Mouse (Mus musculus) lung, embryonic 15.5 days (tissue): Measurements from ENCODE around the gene Tiam2. TPM values are rescaled to one million over a fixed set of nuclear protein-coding genes. Genes with fewer than 3 reads are reported as not detected.
"Not testable (repeated sequence)": the region's sequence is repeated elsewhere in the genome, so short reads cannot be mapped to it uniquely, and the experiment has no call there.

Experiments
- ATAC-seq: fragments of 200-750 bp; cut with Nextera tagmentation; 2 replicates; pipeline ENCODE4 v1.8.0; 2017; ENCODE audit warnings: moderate number of reproducible peaks, borderline replicate concordance; ENCODE audit not compliant: low FRiP score, low TSS enrichment; ENCODE audit errors: extremely low read depth
- H3K27ac ChIP-seq: fragments of 300-500 bp; sonication (generic); 2 replicates; pipeline ENCODE4 v1.5.1; 2015; ENCODE audit warnings: moderate library complexity, mild to moderate bottlenecking, inconsistent platforms
- H3K27me3 ChIP-seq: fragments of 300-500 bp; sonication (generic); 2 replicates; pipeline ENCODE4 v1.6.1; 2015; ENCODE audit warnings: inconsistent platforms
- H3K36me3 ChIP-seq: fragments of 300-500 bp; sonication (generic); 2 replicates; pipeline ENCODE4 v1.6.1; 2015; ENCODE audit warnings: inconsistent platforms
- H3K4me1 ChIP-seq: fragments of 300-500 bp; sonication (generic); 2 replicates; pipeline ENCODE4 v1.6.1; 2015; ENCODE audit warnings: inconsistent platforms
- H3K4me2 ChIP-seq: fragments of 300-500 bp; sonication (generic); 2 replicates; pipeline ENCODE4 v1.6.1; 2015; ENCODE audit warnings: inconsistent platforms, mild to moderate bottlenecking, moderate library complexity
- H3K4me3 ChIP-seq: fragments of 300-500 bp; sonication (generic); 2 replicates; pipeline ENCODE4 v1.5.1; 2015; ENCODE audit warnings: mild to moderate bottlenecking, inconsistent platforms
- H3K9ac ChIP-seq: fragments of 300-500 bp; sonication (generic); 2 replicates; pipeline ENCODE4 v1.6.1; 2015; ENCODE audit warnings: inconsistent platforms
- H3K9me3 ChIP-seq: fragments of 300-500 bp; sonication (generic); 2 replicates; pipeline ENCODE4 v1.6.1; 2016; ENCODE audit warnings: inconsistent platforms
- WGBS: fragments of 180-500 bp; shearing (Covaris S2); methylation state at CpG from one replicate; pipeline ENCODE4 v1.1.7; 2015; 5-methylcytosine and 5-hydroxymethylcytosine counted together
- polyA plus RNA-seq: library from polyadenylated mRNA; unstranded; fragments of >200 nt; fragmentation: Nextera tagmentation; extraction: Ambion mirVana; gene quantifications from 2 replicates; pipeline ENCODE4 v1.2.1, GENCODE M21; 2015

The Tiam2 gene
- polyA plus RNA-seq, 1 experiment from 2014 or later = 5.4 TPM

DNA sequence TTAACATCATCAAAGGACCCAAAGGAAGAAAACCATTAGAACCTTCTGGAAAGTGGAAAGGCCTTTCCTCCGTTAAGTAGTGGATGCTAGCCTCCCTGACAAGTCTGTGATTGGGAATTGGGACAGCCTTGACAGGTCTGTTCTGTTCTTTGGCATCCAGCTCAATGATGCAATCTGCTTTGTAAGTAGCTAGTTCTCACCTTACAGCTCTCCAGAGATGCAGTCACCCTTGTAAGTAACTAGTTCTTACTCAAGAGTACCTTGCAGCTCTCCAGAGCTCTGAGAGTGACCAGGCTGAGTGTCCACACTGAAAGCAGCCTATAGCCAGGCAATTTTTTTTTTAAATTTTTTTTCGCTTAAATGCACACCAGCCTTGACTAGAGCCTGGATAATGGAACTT lies 21.4 kb downstream of the Tiam2 start:
- Histone ChIP-seq H3K9ac (no peak overlapping the region), H3K27ac (no peak overlapping the region), H3K9me3 (no peaks in the 10 kb centered on the region), H3K4me2 (no peak overlapping the region), H3K27me3 (no peaks in the 10 kb centered on the region), H3K36me3 (no peaks in the 10 kb centered on the region), H3K4me3 (no peak overlapping the region), H3K4me1 (0 out of 2 replicates have a peak, but pooled peaks cover 5% of the 10 kb centered on the region)
- WGBS = 72% methylated on average over 2 of the region's 2 CpGs
- ATAC-seq = no peak

DNA sequence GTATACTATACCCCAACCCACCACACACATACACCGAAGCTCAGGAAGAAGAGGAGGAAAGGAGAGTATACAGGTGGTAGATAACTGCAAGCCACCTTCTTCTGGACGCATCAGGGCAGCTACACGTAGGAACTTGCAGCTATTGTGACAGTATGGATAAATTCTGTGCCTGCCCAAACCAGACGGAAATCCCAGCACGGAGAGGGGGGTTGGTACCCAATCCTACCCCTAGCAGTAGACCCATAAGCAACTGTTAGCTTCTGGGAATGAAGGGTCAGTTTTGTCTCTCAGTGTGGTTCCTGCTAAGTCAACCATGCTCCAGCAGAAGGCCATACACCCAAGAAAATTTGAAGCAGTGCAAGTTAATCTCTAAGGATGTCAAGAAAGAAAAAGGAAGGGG lies 23.0 kb downstream of the Tiam2 start:
- H3K27me3 ChIP-seq = no peaks in the 10 kb centered on the region
- H3K9me3 ChIP-seq = no peaks in the 10 kb centered on the region
- no peaks in the 10 kb centered on the region for H3K36me3 ChIP-seq
- no peak overlapping the region for H3K4me3 ChIP-seq
- H3K9ac ChIP-seq = no peak overlapping the region
- no peak overlapping the region for H3K27ac ChIP-seq
- H3K4me1 ChIP-seq = 0 out of 2 replicates have a peak, but pooled peaks cover 5% of the 10 kb centered on the region
- no peak overlapping the region for H3K4me2 ChIP-seq
- no peak for ATAC-seq
- WGBS = 82% methylated on average over 5 of the region's 5 CpGs

DNA sequence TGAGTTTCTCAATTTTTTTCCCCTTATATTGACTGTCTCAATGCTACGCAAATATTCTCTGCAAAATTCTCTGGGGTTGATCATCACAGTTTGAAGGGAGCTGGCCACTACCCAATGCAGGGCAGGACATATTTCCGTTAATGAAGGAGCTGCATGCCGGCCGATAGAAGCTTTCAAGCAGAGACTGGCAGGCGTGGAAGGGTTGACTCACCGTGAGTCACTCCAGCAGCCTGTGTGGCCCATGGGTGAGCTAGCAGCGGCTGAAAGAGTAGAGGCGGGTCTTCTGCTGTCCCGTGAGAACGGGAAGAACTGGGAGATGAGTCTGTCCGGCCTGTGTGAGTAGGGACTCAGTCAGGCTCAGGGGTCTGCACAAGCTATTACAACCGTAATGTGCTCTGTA lies 23.6 kb downstream of the Tiam2 start:
- no peak overlapping the region for H3K9ac ChIP-seq
- no peaks in the 10 kb centered on the region for H3K9me3 ChIP-seq
- H3K4me3 ChIP-seq = no peak overlapping the region
- H3K27me3 ChIP-seq = no peaks in the 10 kb centered on the region
- WGBS = 76% methylated on average over 12 of the region's 12 CpGs
- ATAC-seq = no peak
- H3K4me2 ChIP-seq = no peak overlapping the region
- H3K36me3 ChIP-seq = no peaks in the 10 kb centered on the region
- no peak overlapping the region for H3K27ac ChIP-seq
- H3K4me1 ChIP-seq = no peaks in the 10 kb centered on the region

DNA sequence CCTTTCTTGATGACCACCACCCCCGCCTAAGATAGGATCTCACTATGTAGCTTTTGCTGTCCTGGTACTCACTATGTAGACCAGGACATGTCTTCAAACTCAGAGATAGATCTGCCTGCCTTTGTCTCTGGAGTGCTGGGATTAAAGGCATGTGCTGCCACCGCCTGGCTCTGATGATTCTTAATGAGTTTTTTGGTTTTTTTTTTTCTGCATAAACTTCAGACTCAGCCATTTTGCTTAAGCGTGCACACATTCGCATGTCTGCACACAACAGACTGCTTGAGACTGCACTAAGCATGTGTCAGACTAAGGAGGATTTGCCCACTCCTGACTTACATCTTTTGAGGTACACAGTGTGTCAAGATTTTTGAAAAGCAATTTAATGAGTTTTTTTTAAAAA lies 24.0 kb downstream of the Tiam2 start:
- Histone ChIP-seq H3K27ac (no peak overlapping the region), H3K4me2 (no peak overlapping the region)

DNA sequence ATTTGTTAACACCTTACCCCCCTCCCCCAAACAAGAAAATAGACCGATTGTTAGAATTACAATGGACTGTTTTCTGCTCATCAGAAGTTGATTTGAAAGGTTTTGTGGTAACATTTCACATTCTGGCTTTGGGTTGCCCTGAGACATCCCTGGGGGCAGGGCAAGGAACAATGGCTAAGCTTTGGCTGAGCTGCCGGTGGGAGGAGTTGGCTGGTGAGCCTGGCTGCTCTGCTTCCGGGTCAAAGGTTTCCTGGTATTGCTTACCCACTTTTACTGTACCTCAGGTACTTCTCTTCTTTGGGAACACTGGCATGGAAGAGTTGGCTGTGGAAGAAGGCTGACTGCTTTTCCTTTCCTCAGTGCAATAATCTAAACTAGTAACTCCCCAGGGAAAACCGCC lies 25.3 kb downstream of the Tiam2 start:
- Histone ChIP-seq H3K4me3 (no peak overlapping the region), H3K9me3 (no peaks in the 10 kb centered on the region), H3K27me3 (no peaks in the 10 kb centered on the region), H3K4me2 (no peak overlapping the region), H3K36me3 (no peaks in the 10 kb centered on the region), H3K27ac (no peak overlapping the region), H3K4me1 (no peaks in the 10 kb centered on the region), H3K9ac (no peak overlapping the region)
- no peak for ATAC-seq
- WGBS = 58% methylated on average over 4 of the region's 4 CpGs

More for the DNA sequence above, 24.0 kb downstream of the Tiam2 start:
- Histone ChIP-seq H3K4me3 (no peak overlapping the region), H3K9ac (no peak overlapping the region), H3K36me3 (no peaks in the 10 kb centered on the region), H3K27me3 (no peaks in the 10 kb centered on the region), H3K4me1 (no peaks in the 10 kb centered on the region), H3K9me3 (no peaks in the 10 kb centered on the region)
- ATAC-seq = no peak
- 86% methylated on average over 4 of the region's 4 CpGs for WGBS

DNA sequence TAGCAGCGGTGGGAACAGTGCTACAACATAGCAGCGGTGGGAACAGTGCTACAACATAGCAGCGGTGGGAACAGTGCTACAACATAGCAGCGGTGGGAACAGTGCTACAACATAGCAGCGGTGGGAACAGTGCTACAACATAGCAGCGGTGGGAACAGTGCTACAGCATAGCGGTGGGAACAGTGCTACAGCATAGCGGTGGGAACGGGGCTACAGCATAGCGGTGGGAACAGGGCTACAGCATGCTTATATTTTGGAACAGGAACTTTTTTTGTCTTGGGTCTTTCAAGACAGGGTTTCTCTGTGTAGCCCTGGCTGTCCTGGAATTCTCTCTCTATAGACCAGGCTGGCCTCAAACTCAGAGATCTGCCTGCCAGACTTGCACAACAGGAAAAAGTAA lies 26.8 kb downstream of the Tiam2 start:
- H3K4me1 ChIP-seq, H3K9me3 ChIP-seq, H3K36me3 ChIP-seq, H3K27me3 ChIP-seq, H3K9ac ChIP-seq, H3K4me2 ChIP-seq, H3K27ac ChIP-seq, ATAC-seq, H3K4me3 ChIP-seq: not testable (repeated sequence)
- 93% methylated on average over 10 of the region's 10 CpGs for whole genome bisulfite sequencing

DNA sequence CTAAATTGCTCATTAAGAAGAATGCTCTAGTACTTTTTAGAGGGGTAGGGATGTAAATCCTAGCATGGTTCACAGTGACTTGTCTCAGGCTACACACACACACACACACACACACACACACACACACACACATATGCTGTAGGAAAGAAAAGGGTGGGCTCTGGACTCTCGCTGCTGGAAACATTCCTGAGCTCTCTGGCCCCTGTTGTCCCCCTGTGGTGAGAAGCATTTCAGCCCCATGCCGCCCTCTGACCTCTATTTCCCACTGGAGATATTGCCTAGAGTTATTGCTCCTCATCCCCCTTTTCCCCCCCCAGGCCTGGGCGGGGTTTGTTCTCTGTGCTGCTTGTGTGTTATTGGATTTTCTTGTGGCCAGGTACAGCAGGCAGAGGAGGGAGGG lies 28.5 kb downstream of the Tiam2 start:
- H3K9me3 ChIP-seq = no peaks in the 10 kb centered on the region
- no peaks in the 10 kb centered on the region for H3K4me1 ChIP-seq
- H3K36me3 ChIP-seq = no peaks in the 10 kb centered on the region
- H3K27me3 ChIP-seq = no peaks in the 10 kb centered on the region
- 65% methylated on average over 3 of the region's 3 CpGs for WGBS
- H3K27ac ChIP-seq = no peak overlapping the region
- H3K4me2 ChIP-seq = no peak overlapping the region
- ATAC-seq = no peak
- no peak overlapping the region for H3K9ac ChIP-seq
- H3K4me3 ChIP-seq = no peak overlapping the region

DNA sequence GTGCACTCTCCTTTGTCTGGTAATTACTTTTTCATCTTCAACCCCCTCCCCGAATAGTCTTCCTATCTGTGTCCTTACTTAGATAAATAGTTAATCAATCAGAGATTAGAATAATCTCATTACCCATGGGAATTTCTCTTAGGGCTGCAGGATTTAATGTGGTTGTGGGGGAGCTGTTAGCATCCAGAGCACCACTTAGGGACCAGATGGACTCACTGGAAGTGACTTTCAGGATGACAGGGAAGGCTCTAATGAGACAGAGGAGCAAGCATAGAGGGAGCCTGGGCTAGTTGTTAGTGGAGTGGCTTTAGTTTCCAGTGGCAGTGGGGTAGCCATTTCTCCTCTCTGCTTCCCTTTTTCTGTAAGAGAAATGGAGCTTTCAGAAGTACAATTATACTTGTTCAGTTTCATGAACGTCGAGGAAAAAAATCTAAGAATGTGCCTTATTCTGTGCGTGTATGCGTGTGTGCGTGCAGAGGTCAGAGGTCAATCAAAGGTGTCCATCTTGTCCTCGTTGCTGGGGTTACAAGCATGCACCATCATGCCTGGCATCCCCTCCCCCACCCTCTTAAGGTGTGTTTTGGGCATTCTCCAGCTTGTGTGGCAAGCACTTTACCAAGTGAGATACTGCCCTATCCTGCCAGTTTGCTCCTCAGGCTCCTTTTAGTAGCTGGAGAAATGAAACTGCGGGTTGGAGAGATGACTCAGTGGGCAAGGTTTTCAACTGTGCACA lies 30.4 kb downstream of the Tiam2 start:
- no peaks in the 10 kb centered on the region for H3K9me3 ChIP-seq
- ATAC-seq = no peak

DNA sequence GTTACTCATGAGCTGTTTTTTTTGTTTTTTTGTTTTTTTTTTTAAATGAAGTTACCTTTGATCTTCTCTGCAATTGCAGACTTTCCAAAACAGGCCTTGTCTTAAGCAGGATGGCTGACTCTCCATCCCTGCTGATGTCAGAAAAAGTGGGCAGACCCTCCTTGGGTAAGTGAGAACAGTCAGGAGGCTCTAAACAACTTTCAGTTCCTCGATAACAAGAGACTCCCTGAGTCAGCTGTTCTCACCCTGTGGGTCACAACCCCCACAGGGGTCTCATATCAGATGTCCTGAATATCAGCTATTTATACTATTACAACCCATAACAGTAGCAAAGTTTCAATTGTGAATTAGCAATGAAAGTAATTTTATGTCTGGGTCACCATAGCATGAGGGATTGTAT lies 33.9 kb downstream of the Tiam2 start:
- Histone ChIP-seq H3K4me3 (no peak overlapping the region), H3K9me3 (no peaks in the 10 kb centered on the region)
- 29% methylated on average over 1 of the region's 1 CpGs for WGBS

More for the DNA sequence above, 30.4 kb downstream of the Tiam2 start:
- Histone ChIP-seq H3K4me1 (no peaks in the 10 kb centered on the region), H3K36me3 (no peaks in the 10 kb centered on the region), H3K4me2 (no peak overlapping the region), H3K9ac (no peak overlapping the region), H3K4me3 (no peak overlapping the region), H3K27me3 (no peaks in the 10 kb centered on the region), H3K27ac (no peak overlapping the region)
- 71% methylated on average over 8 of the region's 8 CpGs for WGBS

DNA sequence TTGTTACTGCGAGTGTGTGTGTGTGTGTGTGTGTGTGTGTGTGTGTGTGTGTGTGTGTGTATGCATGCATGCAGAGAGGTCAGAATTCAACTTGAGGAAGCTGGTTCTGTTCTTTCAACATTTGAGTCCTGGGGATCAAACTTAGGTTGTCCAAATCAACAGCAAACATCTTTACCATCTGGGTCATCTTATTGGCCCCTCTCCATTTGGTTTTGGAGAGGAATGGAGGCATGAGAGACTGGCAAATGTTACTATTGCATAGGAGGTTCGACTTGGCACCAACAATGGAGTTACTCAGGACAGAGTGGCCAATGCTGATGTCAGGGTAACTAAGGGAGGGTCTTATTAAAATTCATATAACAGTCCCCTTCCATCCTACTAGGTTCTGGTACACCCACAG lies 35.4 kb downstream of the Tiam2 start:
- WGBS = 55% methylated on average over 2 of the region's 2 CpGs
- no peak overlapping the region for H3K9ac ChIP-seq
- H3K4me2 ChIP-seq = no peak overlapping the region
- H3K4me1 ChIP-seq = no peaks in the 10 kb centered on the region
- no peak overlapping the region for H3K4me3 ChIP-seq
- no peaks in the 10 kb centered on the region for H3K36me3 ChIP-seq
- no peak for ATAC-seq
- no peaks in the 10 kb centered on the region for H3K27me3 ChIP-seq
- H3K9me3 ChIP-seq = no peaks in the 10 kb centered on the region
- H3K27ac ChIP-seq = no peak overlapping the region

More for the DNA sequence above, 33.9 kb downstream of the Tiam2 start:
- no peak overlapping the region for H3K9ac ChIP-seq
- no peaks in the 10 kb centered on the region for H3K36me3 ChIP-seq
- H3K4me1 ChIP-seq = no peaks in the 10 kb centered on the region
- H3K27ac ChIP-seq = no peak overlapping the region
- no peaks in the 10 kb centered on the region for H3K27me3 ChIP-seq
- no peak overlapping the region for H3K4me2 ChIP-seq
- ATAC-seq = no peak

DNA sequence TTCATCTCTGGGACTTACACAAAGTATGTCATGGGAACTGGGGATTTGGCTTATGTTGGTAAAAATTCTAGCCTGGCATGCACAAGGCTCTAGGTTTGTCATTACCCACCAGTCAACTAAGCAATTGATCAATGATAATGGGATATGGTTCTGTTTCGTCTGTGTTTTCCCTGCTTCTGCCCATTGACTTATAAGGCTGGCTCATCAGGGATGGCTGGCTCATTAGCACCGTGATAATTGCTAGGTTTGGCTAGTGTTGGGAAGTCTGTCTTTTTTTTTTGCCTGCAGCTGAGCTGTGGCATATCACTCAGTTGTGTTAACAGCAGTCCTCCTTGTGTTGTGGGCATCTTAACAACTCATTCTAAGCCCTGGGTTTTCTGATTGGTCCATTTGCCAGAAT lies 36.8 kb downstream of the Tiam2 start:
- Histone ChIP-seq H3K4me2 (no peak overlapping the region), H3K27me3 (no peaks in the 10 kb centered on the region), H3K36me3 (no peaks in the 10 kb centered on the region), H3K4me3 (no peak overlapping the region), H3K9me3 (no peaks in the 10 kb centered on the region), H3K4me1 (no peaks in the 10 kb centered on the region), H3K27ac (no peak overlapping the region), H3K9ac (no peak overlapping the region)
- 81% methylated on average over 2 of the region's 2 CpGs for WGBS
- no peak for ATAC-seq

DNA sequence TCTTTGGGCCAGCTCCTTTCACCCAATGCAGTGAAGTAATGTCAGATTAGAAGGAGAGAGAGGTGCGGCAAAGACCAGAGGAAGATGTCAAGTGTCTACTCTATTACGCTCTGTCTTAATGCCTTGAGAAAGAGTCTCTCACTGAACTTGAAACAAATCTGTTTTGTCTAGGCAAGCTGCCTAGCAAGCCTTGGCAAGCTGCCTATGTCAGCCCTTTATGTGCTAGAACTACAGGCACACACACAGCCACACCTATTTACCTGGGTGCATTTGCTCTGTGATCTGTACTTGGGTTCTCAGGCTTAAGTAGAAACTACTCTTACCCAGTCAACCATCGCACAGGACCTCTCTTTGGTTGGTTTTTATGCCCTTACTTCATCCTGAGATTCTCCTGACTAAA lies 40.4 kb downstream of the Tiam2 start:
- H3K9me3 ChIP-seq = no peaks in the 10 kb centered on the region
- no peak for ATAC-seq
- H3K4me3 ChIP-seq = no peak overlapping the region
- H3K27me3 ChIP-seq = no peaks in the 10 kb centered on the region
- no peaks in the 10 kb centered on the region for H3K36me3 ChIP-seq
- H3K27ac ChIP-seq = no peak overlapping the region
- no peak overlapping the region for H3K9ac ChIP-seq
- H3K4me2 ChIP-seq = no peak overlapping the region
- H3K4me1 ChIP-seq = peaks cover 13% of the 10 kb centered on the region
- WGBS = 70% methylated on average over 3 of the region's 3 CpGs

DNA sequence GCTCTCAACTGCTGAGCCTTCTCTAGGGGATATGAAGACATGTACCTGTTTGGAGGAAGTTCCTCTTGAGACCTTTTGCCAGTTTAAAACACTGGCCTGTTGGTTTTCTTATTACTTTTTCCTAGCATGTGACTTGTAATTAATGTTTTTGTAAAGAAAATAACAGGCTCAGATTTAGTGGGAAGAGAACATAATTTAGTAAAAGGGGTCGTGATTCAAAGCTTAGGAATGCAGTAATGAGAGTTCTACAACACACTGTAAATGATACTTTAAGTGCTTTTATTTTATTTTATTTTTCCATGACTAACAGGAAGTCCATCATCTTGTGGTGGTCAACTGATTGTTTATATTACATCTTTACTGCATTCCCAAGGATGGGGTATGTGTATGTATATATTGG lies 42.0 kb downstream of the Tiam2 start:
- no peaks in the 10 kb centered on the region for H3K36me3 ChIP-seq
- 38% methylated on average over 1 of the region's 1 CpGs for WGBS

More for the DNA sequence above, 42.0 kb downstream of the Tiam2 start:
- H3K9me3 ChIP-seq = no peaks in the 10 kb centered on the region
- no peak overlapping the region for H3K4me2 ChIP-seq
- H3K4me3 ChIP-seq = no peak overlapping the region
- H3K9ac ChIP-seq = no peak overlapping the region
- no peak overlapping the region for H3K27ac ChIP-seq
- no peak for ATAC-seq
- no peaks in the 10 kb centered on the region for H3K27me3 ChIP-seq
- H3K4me1 ChIP-seq = peaks cover 13% of the 10 kb centered on the region
